Mouse (Mus musculus): ENCODE results near the gene Man1a. TPM values are rescaled to one million over a fixed set of nuclear protein-coding genes. Genes with fewer than 3 reads are reported as not detected.
A peak's percentile ranks its signal among the peaks of the same experiment; 100 is the strongest.

Gene Man1a
- total RNA-seq (2021) = 100 to 1,000 TPM in 1 of 2 experiments, 10 to 100 TPM in 1; 21.8 to 204 TPM
- long read RNA-seq, experiment 1, full-length matches to known transcripts = 17 of 20 reads
- long read RNA-seq, experiment 1, partial matches to known transcripts = 3 of 20 reads
- long read RNA-seq, experiment 1, other reads (novel, unspliced or antisense) = 0 of 20 reads
- long read RNA-seq, experiment 2, full-length matches to known transcripts = 158 of 188 reads
- long read RNA-seq, experiment 2, partial matches to known transcripts = 17 of 188 reads
- long read RNA-seq, experiment 2, other reads (novel, unspliced or antisense) = 13 of 188 reads

- peak in 1 of 2 experiments; percentile 20 for DNase-seq (ENCODE audit: low spot score in 2 of 2)
These were observed at the start of gene Man1a for GRCm38 (mm10) chr10:54076420-54076819. Man1a (minus strand) TSS chr10:54076609.

- DNase-seq (ENCODE audit: low spot score in 2 of 2) = no peak
These were observed 45.4 kb upstream of the Man1a start for GRCm38 (mm10) chr10:54121816-54122215.

- peak in 1 of 2 experiments; percentile 4 for DNase-seq (ENCODE audit: low spot score in 2 of 2)
These were observed 44.0 kb upstream of the Man1a start for GRCm38 (mm10) chr10:54120375-54120774.

- no peak for DNase-seq (ENCODE audit: low spot score in 2 of 2)
These were observed 42.9 kb upstream of the Man1a start for GRCm38 (mm10) chr10:54119303-54119702.

GRCm38 (mm10) chr10:54118223-54118912, 42.0 kb upstream of the Man1a start:
- no peak for DNase-seq (ENCODE audit: low spot score in 2 of 2)

GRCm38 (mm10) chr10:54117763-54118162, 41.4 kb upstream of the Man1a start:
- peak in 1 of 2 experiments; percentile 14 for DNase-seq (ENCODE audit: low spot score in 2 of 2)

GRCm38 (mm10) chr10:54103671-54104070, 27.3 kb upstream of the Man1a start:
- no peak for DNase-seq (ENCODE audit: low spot score in 2 of 2)

- no peak for DNase-seq (ENCODE audit: low spot score in 2 of 2)
These were observed 15.7 kb upstream of the Man1a start for GRCm38 (mm10) chr10:54092081-54092480.

GRCm38 (mm10) chr10:54089923-54090322, 13.5 kb upstream of the Man1a start:
- DNase-seq (ENCODE audit: low spot score in 2 of 2) = no peak

- DNase-seq (ENCODE audit: low spot score in 2 of 2) = no peak
These were observed 10.9 kb upstream of the Man1a start for GRCm38 (mm10) chr10:54087346-54087745.

GRCm38 (mm10) chr10:54085073-54085472, 8.7 kb upstream of the Man1a start:
- DNase-seq (ENCODE audit: low spot score in 2 of 2) = no peak

- no peak for DNase-seq (ENCODE audit: low spot score in 2 of 2)
These were observed 596 bp upstream of the Man1a start for GRCm38 (mm10) chr10:54077005-54077404.

- peak; percentile 97 to 98 for DNase-seq (ENCODE audit: low spot score in 2 of 2)
These were observed 883 bp downstream of the Man1a start for GRCm38 (mm10) chr10:54075441-54076010.

- peak; percentile 49 to 50 for DNase-seq (ENCODE audit: low spot score in 2 of 2)
These were observed 1.6 kb downstream of the Man1a start for GRCm38 (mm10) chr10:54074609-54075421.

- peak; percentile 42 to 46 for DNase-seq (ENCODE audit: low spot score in 2 of 2)
These were observed 2.2 kb downstream of the Man1a start for GRCm38 (mm10) chr10:54074247-54074608.

- no peak for DNase-seq (ENCODE audit: low spot score in 2 of 2)
These were observed 2.7 kb downstream of the Man1a start for GRCm38 (mm10) chr10:54073641-54074203.

GRCm38 (mm10) chr10:54072336-54072735, 4.1 kb downstream of the Man1a start:
- DNase-seq (ENCODE audit: low spot score in 2 of 2) = no peak

- DNase-seq (ENCODE audit: low spot score in 2 of 2) = no peak
These were observed 5.9 kb downstream of the Man1a start for GRCm38 (mm10) chr10:54070496-54070895.

- DNase-seq (ENCODE audit: low spot score in 2 of 2) = no peak
These were observed 7.0 kb downstream of the Man1a start for GRCm38 (mm10) chr10:54069412-54069811.

GRCm38 (mm10) chr10:54066683-54067082, 9.7 kb downstream of the Man1a start:
- no peak for DNase-seq (ENCODE audit: low spot score in 2 of 2)
